Mouse (Mus musculus): Measurements from ENCODE around the gene Otud7a.
"Not testable (repeated sequence)": the region's sequence is repeated elsewhere in the genome, so short reads cannot be mapped to it uniquely, and the experiment has no call there.

Gene Otud7a

DNA sequence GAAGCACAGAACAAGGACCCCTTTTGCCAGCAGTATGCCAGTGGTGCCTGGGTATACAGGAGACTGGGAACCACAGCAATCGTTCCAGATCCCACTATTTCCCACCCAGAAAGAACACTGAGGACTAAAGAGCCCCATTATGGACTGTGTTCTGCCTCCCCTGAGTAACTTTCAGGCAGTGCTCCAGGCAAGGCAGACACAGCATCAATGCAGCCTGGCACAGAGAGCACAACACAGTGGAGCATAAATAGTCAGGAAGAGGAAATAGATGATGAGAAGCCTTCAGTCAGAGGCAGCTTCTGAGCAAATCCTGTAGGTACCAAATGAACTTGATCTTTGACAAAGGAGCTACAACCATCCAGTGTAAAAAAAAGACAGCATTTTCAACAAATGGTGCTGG, 115.1 kb downstream of the Otud7a start:
- no peak for DNase-seq

GRCm38 (mm10) chr7:63583310-63583709, 138.8 kb downstream of the Otud7a start:
- DNase-seq, result no peak

DNA sequence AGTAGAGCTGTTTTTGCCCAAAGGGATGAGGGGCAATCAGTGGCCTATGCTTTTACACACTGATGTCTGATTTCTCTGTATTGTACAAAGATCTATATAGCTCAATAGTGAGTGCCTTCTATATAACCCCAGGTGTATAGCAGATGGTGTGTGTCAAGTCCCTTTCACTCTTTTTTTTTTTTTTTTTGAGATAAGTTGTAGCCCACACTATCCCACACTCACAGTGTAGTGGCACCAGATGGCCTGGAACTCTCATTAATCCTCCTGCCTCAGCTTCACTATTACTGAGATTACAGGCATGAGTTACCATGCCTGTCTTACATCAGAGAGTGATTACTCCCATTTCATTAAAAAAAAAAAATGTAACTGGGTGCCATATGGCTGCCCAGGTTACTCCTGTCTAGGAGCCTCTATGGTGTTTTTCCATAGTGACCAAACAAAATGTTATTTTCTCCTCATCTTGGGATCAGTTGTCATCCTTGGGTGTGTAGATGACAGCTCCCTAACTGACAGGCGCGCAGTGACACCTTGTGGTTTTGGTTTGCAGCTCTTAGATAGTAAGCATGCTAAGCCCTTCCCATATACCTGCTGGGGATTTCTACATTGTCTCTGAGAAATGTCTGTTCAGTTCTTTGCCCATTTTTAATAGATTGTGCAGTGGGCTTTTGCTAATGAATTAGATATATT, 141.8 kb downstream of the Otud7a start:
- peak in 1 of 2 experiments; percentile 2 for DNase-seq

GRCm38 (mm10) chr7:63590305-63590704, 145.8 kb downstream of the Otud7a start:
- DNase-seq, result no peak

DNA sequence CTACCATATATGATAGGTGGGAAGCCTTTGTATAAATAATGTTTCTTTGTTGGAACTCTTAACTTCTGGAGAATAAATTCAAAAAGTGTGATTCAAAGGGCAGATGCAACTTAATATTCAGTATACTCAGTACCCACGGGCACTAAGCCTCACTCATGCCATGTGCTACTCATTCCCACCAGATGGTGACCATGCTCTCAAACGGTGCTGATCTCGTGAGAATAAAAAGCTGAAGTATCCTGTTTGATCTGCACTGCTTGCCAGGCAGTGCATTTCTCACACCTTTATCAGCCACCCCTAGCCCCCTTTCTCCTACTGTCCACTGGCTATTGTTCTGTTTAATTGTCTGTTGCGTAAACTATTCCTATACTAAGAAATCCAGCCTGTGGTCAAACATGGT, 146.8 kb downstream of the Otud7a start:
- DNase-seq, result no peak

- no peak for DNase-seq
Measured at GRCm38 (mm10) chr7:63592061-63592460, 147.5 kb downstream of the Otud7a start.

- DNase-seq, result no peak
Measured at GRCm38 (mm10) chr7:63604827-63605226, 160.3 kb downstream of the Otud7a start.

- no peak for DNase-seq
Measured at GRCm38 (mm10) chr7:63617018-63617417, 172.5 kb downstream of the Otud7a start.

DNA sequence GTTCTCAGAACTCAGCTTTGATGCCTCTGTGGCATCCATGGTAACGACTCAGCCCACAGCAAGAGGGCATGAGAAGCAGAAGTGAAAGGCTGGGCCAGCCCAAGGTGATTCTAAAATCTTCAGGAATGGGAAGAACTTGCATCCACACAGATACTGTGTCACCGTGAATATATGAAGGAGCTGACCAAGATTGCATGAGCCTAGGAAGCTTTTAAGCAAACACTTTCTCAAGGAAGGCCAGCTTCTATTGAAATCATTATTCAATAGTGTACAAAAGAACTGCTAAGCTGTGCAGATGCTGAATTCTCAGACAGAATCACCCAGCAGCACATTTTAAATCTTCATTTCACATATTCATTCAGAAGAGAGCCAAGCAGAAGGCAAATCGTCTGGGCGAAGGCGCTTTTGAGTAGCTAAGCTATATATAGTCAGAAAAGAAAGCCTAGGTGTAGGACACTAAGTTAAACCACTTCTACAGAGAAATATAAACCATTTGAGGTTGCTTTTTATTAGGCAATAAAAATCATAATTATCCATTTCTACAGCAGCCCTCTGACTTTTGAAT, 176.3 kb downstream of the Otud7a start:
- no peak for DNase-seq

GRCm38 (mm10) chr7:63637651-63638050, 193.1 kb downstream of the Otud7a start:
- no peak for DNase-seq

DNA sequence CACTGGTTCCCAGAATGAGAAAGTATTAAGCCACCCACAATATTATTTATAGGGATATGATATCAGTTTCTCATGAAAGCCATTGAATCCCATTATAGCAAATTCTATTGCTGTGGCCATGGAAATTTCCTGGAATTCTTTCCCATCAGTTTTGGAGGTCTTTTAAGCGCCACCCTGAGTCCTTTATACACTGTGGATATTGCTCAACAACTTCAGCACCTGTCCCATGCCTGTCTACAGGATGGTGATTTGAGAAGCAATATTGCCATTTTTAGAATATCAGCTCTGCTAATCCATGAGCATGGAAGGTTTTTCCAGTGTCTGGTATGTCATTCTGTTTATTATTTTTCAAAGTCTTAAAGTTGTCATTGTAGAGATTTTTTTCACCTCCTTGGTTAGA, 199.5 kb downstream of the Otud7a start:
- no peak for DNase-seq

GRCm38 (mm10) chr7:63647136-63647535, 202.6 kb downstream of the Otud7a start:
- DNase-seq, result no peak

DNA sequence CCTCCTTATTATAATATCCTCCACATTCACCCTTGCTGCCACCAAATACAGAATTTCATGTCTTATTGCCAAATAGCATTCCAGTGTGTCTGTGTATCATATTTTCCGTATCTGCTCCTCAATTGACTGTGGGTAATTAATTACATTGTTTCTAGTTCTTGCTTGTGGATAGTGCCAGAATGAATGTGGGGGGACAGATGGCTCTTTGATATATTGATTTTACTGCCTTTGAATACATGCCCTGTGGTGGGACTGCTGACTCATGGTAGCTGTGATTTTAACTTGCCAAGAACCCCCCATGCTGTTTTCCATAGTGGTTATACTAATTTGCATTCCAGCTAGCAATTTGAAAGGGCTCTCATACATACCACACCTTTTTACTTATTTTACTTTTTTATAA, 215.7 kb downstream of the Otud7a start:
- DNase-seq, result no peak

GRCm38 (mm10) chr7:63662757-63663156, 218.2 kb downstream of the Otud7a start:
- DNase-seq, result no peak

GRCm38 (mm10) chr7:63665496-63665895, 220.9 kb downstream of the Otud7a start:
- no peak for DNase-seq

DNA sequence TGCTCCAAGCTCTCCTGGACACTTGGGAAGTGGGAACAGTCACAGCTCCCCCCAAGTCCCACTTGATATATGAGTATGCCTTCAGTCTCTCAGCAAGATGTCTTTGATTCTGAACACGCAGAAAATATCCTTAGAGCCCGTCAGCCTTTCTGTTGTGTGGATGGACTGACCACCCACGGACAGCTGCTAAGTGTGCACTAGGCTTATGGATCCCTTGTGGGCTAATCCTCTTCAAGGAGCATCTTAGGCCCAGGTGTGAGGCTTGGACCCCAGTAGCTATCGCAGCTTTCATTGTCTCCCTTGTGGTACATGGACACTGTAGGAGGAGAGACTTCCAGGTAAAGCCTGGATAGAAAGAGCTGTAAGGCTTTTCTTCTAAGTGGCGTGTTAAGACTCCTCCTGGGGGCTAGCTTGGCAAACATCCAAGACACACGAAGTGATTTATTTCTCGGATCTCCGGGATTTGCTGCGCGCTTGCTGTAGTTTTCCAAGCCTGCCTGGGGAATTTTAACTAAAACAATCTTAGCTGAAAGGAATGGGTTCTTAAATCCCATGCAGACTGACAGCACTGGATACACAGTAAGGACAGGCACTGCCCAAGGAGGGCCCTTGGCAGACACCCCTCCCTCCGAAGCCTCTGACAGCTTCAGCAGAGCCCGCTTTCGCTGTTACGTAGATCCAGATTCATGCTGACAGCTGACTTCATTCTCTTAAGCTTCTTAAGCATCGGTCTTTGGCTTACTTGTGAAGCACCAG, 223.6 kb downstream of the Otud7a start:
- DNase-seq, result no peak

- no peak for DNase-seq
Measured at GRCm38 (mm10) chr7:63668951-63669350, 224.4 kb downstream of the Otud7a start.

- DNase-seq, result not testable (repeated sequence)
Measured at GRCm38 (mm10) chr7:63670911-63671310, 226.4 kb downstream of the Otud7a start.

- DNase-seq, result peak; percentile 68 to 75
Measured at GRCm38 (mm10) chr7:63671904-63672303, 227.4 kb downstream of the Otud7a start.

- no peak for DNase-seq
Measured at GRCm38 (mm10) chr7:63676631-63677030, 232.1 kb downstream of the Otud7a start.

DNA sequence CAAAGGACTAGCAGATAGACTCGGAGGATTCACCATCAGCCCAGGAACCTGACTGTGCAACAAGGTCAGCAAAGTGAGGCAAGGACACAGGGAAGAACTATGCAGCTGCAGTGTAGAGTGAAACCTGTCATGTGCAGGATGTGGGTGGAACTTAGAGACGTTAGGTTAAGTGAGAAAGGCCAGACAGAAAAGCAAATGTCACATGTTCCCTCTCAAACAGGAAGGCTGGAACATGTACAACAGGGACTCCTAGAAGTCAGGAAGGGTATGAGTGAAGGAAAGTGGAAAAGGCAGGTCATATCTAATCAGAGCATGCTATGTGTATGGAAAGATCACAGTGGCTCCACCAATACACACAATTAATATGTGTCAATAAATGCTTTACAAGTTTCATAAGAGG, 232.6 kb downstream of the Otud7a start:
- DNase-seq, result no peak

GRCm38 (mm10) chr7:63687056-63687455, 242.5 kb downstream of the Otud7a start:
- DNase-seq, result no peak

GRCm38 (mm10) chr7:63697921-63698320, 253.4 kb downstream of the Otud7a start:
- DNase-seq, result no peak

DNA sequence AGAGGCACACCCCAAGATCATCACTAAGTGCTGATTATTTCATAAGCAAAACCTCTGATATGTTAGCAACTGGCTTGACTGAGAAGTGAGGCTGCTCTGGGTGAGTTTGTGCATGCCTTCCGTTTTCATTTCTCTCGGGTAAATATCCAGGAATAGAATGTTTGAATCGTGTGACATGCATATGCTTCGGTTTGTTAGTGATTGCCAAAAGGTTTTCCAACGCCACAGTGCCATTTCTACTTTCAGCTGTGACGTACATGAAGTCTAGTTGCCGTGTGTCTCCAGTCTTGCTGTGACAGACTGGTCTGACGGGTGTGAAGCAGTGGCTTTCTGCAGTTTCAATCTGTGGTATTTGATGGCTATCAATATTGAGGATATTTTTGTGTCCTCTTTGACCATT, 273.4 kb downstream of the Otud7a start:
- DNase-seq, result no peak

Data from kidney, postnatal 36 days (tissue).